Mouse (Mus musculus): Measurements from ENCODE around the gene 1700037C18Rik.

- TF ChIP-seq POLR2A (IDR thresholded peaks at IDR 0.05; ENCODE audit: borderline replicate concordance, control insufficient read depth, low read depth, low read length) (no peak), CTCF (IDR thresholded peaks at IDR 0.05; ENCODE audit: control insufficient read depth, insufficient read depth, low read length) (no peak)
Observed at GRCm38 (mm10) chr16:3909118-3909517, 629 bp upstream of the 1700037C18Rik start.

Measured in bone marrow, adult 2 months (tissue).